Mouse (Mus musculus) olfactory bulb, adult 2 months (tissue): Measurements from ENCODE around the gene Rbks.

Source experiments
- CTCF ChIP-seq: fragments of 200-500 bp; IDR thresholded peaks from 2 replicates; pipeline ENCODE4 v1.5.1; 2012; ENCODE audit warnings: low read depth, mild to moderate bottlenecking, low read length, moderate library complexity; ENCODE audit not compliant: insufficient read depth
- POLR2A ChIP-seq: fragments of 200-500 bp; IDR thresholded peaks from 2 replicates; pipeline ENCODE4 v1.6.1; 2012; ENCODE audit warnings: mild to moderate bottlenecking, low read depth, low read length, moderate library complexity; ENCODE audit not compliant: insufficient read depth

GRCm38 (mm10) chr5:31686040-31686439 lies 11.4 kb downstream of the Rbks start:
- TF ChIP-seq CTCF (no peak), POLR2A (no peak)
